Mouse (Mus musculus) ES-E14 (cell line): ENCODE results near the gene Arl5a. TPM values are rescaled to one million over a fixed set of nuclear protein-coding genes. Genes with fewer than 3 reads are reported as not detected.

ENCODE experiments used
- DNase-seq: peaks from one replicate; pipeline ENCODE4 v3.0.0-alpha.2; 2013; ENCODE audit warnings: low read depth, low spot score
- H3K27ac ChIP-seq: 2 replicates; pipeline ENCODE4 v1.5.1; 2012; ENCODE audit warnings: low read depth, mild to moderate bottlenecking, low read length, moderate library complexity, mixed read lengths; ENCODE audit not compliant: poor library complexity, insufficient read depth, severe bottlenecking
- H3K36me3 ChIP-seq: 2 replicates; pipeline ENCODE4 v1.6.1; 2012; ENCODE audit warnings: mild to moderate bottlenecking, low read length, moderate library complexity, mixed read lengths; ENCODE audit not compliant: control insufficient read depth, poor library complexity, insufficient read depth, severe bottlenecking
- H3K4me1 ChIP-seq, 2 experiments: fragments of 150-350 bp in 1 of 2; sonication (generic) in 1 of 2; 2 replicates each; pipeline ENCODE4 v1.6.1; 2012; ENCODE audit warnings: low read length in 2 of 2, mild to moderate bottlenecking in 1 of 2, mixed read lengths in 1 of 2; ENCODE audit not compliant: control insufficient read depth in 2 of 2, insufficient read depth in 2 of 2, poor library complexity in 1 of 2
- H3K4me3 ChIP-seq, 2 experiments: fragments of 150-350 bp in 1 of 2; sonication (generic) in 1 of 2; 2 replicates each; pipeline ENCODE4 v1.5.1; 2012; ENCODE audit warnings: low read length in 2 of 2, low read depth in 1 of 2, mild to moderate bottlenecking in 1 of 2, mixed read lengths in 1 of 2; ENCODE audit not compliant: insufficient read depth in 1 of 2, poor library complexity in 1 of 2, severe bottlenecking in 1 of 2
- H3K9ac ChIP-seq: 2 replicates; pipeline ENCODE4 v1.6.1; 2012; ENCODE audit warnings: low read depth, mild to moderate bottlenecking, low read length, mixed read lengths; ENCODE audit not compliant: poor library complexity, insufficient read depth, severe bottlenecking
- H3K9me3 ChIP-seq: fragments of 150-350 bp; sonication (generic); 2 replicates; pipeline ENCODE4 v1.6.1; 2012; ENCODE audit warnings: low read depth, mild to moderate bottlenecking, low read length; ENCODE audit not compliant: control insufficient read depth, insufficient read depth
- CHD2 ChIP-seq: IDR thresholded peaks from 2 replicates; pipeline ENCODE4 v1.6.1; 2014; ENCODE audit warnings: mild to moderate bottlenecking, low read depth, low read length, inconsistent platforms
- HCFC1 ChIP-seq: IDR thresholded peaks from 2 replicates; pipeline ENCODE4 v1.6.1; 2012; ENCODE audit warnings: low read length, inconsistent platforms, borderline replicate concordance; ENCODE audit not compliant: insufficient read depth
- MAFK ChIP-seq: IDR thresholded peaks from 2 replicates; pipeline ENCODE4 v1.6.1; 2014; ENCODE audit warnings: mild to moderate bottlenecking, low read depth, low read length, inconsistent platforms; ENCODE audit not compliant: insufficient read depth
- ZC3H11A ChIP-seq: IDR thresholded peaks from 2 replicates; pipeline ENCODE4 v1.6.1; 2012; ENCODE audit warnings: low read depth, mild to moderate bottlenecking, inconsistent platforms, low read length, borderline replicate concordance
- ZNF384 ChIP-seq: IDR thresholded peaks from 2 replicates; pipeline ENCODE4 v1.6.1; 2012; ENCODE audit warnings: low read depth, low read length, inconsistent platforms
- in situ Hi-C, 2 experiments: fragments of 600-800 bp; cut with MboI; formaldehyde crosslinking; loops; one replicate each; pipeline ENCODE4 v1.15.1; 2025; ENCODE audit warnings: low sequenced_read_pairs in 2 of 2, inconsistent platforms in 1 of 2; ENCODE audit not compliant: unreplicated experiment in 2 of 2
- total RNA-seq: library from RNA; depleted of rRNA; stranded (reverse); fragments of 300-350 nt; gene quantifications from 2 replicates; pipeline ENCODE4 v1.2.3, GENCODE M21; 2012

Gene Arl5a
- total RNA-seq, 1 experiment = 22.6 TPM

GRCm38 (mm10) chr2:52425523-52425795 lies 758 bp upstream of the Arl5a start:
- peak overlapping the region; percentile 60 to 73 for H3K4me3 ChIP-seq
- in situ Hi-C loops = no loop called here
- peak overlapping the region; percentile 59; the same call in 1 of the 2 replicates for H3K9ac ChIP-seq
- no peaks in the 10 kb centered on the region for H3K9me3 ChIP-seq
- DNase-seq = no peak
- TF ChIP-seq MAFK (no peak), CHD2 (no peak), ZNF384 (no peak), ZC3H11A (no peak), HCFC1 (no peak)
- H3K4me1 ChIP-seq = peaks cover 3 to 7% of the 10 kb centered on the region in 2 experiments; a peak in 3 of 4 replicates
- H3K36me3 ChIP-seq = no peaks in the 10 kb centered on the region
- H3K27ac ChIP-seq = no peak overlapping the region

- Histone ChIP-seq H3K27ac (peak overlapping the region; percentile 19), H3K4me3 (peak overlapping the region; percentile 73 to 95), H3K9ac (peak overlapping the region; percentile 83), H3K9me3 (no peaks in the 10 kb centered on the region), H3K36me3 (no peaks in the 10 kb centered on the region), H3K4me1 (peaks cover 3 to 7% of the 10 kb centered on the region in 2 experiments; a peak in 3 of 4 replicates)
- TF ChIP-seq MAFK (no peak), CHD2 (no peak), ZNF384 (no peak), ZC3H11A (no peak), HCFC1 (peak; percentile 22; the same call in 1 of the 2 replicates)
- no peak for DNase-seq
- in situ Hi-C loops = no loop called here
These were observed 413 bp downstream of the Arl5a start for GRCm38 (mm10) chr2:52424248-52424728.

GRCm38 (mm10) chr2:52423611-52424247 lies 972 bp downstream of the Arl5a start:
- Histone ChIP-seq H3K4me3 (peak overlapping the region; percentile 73 to 95), H3K9me3 (no peaks in the 10 kb centered on the region), H3K9ac (peak overlapping the region; percentile 83; the same call in 1 of the 2 replicates), H3K27ac (no peak overlapping the region), H3K4me1 (peaks cover 3 to 9% of the 10 kb centered on the region in 2 experiments; a peak in 3 of 4 replicates), H3K36me3 (no peaks in the 10 kb centered on the region)
- no peak for TF ChIP-seq ZC3H11A
- no peak for TF ChIP-seq HCFC1
- no peak for TF ChIP-seq CHD2
- TF ChIP-seq MAFK = no peak
- no peak for TF ChIP-seq ZNF384
- in situ Hi-C loops = no loop called here
- no peak for DNase-seq

GRCm38 (mm10) chr2:52422871-52423610 lies 1.7 kb downstream of the Arl5a start:
- H3K9ac ChIP-seq = no peak overlapping the region
- in situ Hi-C loops = no loop called here

More at GRCm38 (mm10) chr2:52422871-52423610, 1.7 kb downstream of the Arl5a start:
- peaks cover 3 to 9% of the 10 kb centered on the region in 2 experiments; a peak in 3 of 4 replicates for H3K4me1 ChIP-seq
- no peak for DNase-seq
- peak overlapping the region in 1 of 2 experiments; percentile 73; a peak in 3 of 4 replicates for H3K4me3 ChIP-seq
- no peaks in the 10 kb centered on the region for H3K9me3 ChIP-seq
- H3K27ac ChIP-seq = no peak overlapping the region
- H3K36me3 ChIP-seq = no peaks in the 10 kb centered on the region
- TF ChIP-seq HCFC1 (no peak), MAFK (no peak), ZC3H11A (no peak), ZNF384 (no peak), CHD2 (no peak)
